Mouse (Mus musculus): Measurements from ENCODE around the gene Ndrg2. TPM values are rescaled to one million over a fixed set of nuclear protein-coding genes. Genes with fewer than 3 reads are reported as not detected.
"Not testable (repeated sequence)": the region's sequence is repeated elsewhere in the genome, so short reads cannot be mapped to it uniquely, and the experiment has no call there.

Gene Ndrg2
- polyA plus RNA-seq, 1 experiment from 2014 or later, result 429 TPM

GRCm38 (mm10) chr14:51930824-51931223 lies 16.9 kb upstream of the Ndrg2 start:
- no peaks in the 10 kb centered on the region for H3K36me3 ChIP-seq (ENCODE audit: control insufficient read depth, insufficient read depth, low read length)
- H3K9me3 ChIP-seq (ENCODE audit: control insufficient read depth, low read length), result no peaks in the 10 kb centered on the region
- WGBS, result 32% methylated on average over 5 of the region's 5 CpGs
- no peaks in the 10 kb centered on the region for H3K4me1 ChIP-seq (ENCODE audit: control insufficient read depth, insufficient read depth, low read depth, low read length)
- peak; percentile 82 for ATAC-seq
- H3K27me3 ChIP-seq (replicated peaks; ENCODE audit: control insufficient read depth, insufficient read depth, low read length), result no peaks in the 10 kb centered on the region
- no peak overlapping the region for H3K9ac ChIP-seq (ENCODE audit: low read depth, low read length)
- no peak overlapping the region for H3K4me2 ChIP-seq (ENCODE audit: low read length)
- peak overlapping the region; percentile 62 for H3K27ac ChIP-seq (ENCODE audit: low read depth, low read length)
- no peak overlapping the region for H3K4me3 ChIP-seq (ENCODE audit: low read length)

DNA sequence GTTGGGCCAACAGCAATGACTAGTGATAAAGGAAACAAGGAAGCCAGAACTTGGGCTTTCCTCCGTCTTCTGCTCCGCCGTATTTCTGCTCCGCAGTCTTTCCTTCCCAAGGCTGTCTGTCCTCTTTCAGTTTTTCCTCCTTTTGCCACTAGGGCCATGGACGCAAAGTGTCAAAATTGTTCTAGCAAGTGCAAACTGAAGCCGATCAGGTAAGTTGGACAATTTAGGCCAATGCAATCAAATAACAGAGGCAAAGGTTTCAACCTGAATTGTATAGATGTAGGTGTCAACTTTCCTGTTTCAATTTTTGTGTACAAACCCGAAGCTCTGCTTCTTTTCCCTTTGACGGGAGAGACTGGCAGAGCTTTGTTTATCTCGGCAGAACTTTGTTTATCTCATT lies 16.0 kb upstream of the Ndrg2 start:
- H3K27me3 ChIP-seq (replicated peaks; ENCODE audit: control insufficient read depth, insufficient read depth, low read length), result no peaks in the 10 kb centered on the region
- WGBS, result 69% methylated on average over 9 of the region's 9 CpGs
- H3K27ac ChIP-seq (ENCODE audit: low read depth, low read length), result peak overlapping the region; percentile 44
- no peaks in the 10 kb centered on the region for H3K36me3 ChIP-seq (ENCODE audit: control insufficient read depth, insufficient read depth, low read length)
- no peak overlapping the region for H3K4me3 ChIP-seq (ENCODE audit: low read length)
- ATAC-seq, result no peak
- H3K9me3 ChIP-seq (ENCODE audit: control insufficient read depth, low read length), result no peaks in the 10 kb centered on the region
- no peaks in the 10 kb centered on the region for H3K4me1 ChIP-seq (ENCODE audit: control insufficient read depth, insufficient read depth, low read depth, low read length)
- no peak overlapping the region for H3K9ac ChIP-seq (ENCODE audit: low read depth, low read length)
- no peak overlapping the region for H3K4me2 ChIP-seq (ENCODE audit: low read length)

GRCm38 (mm10) chr14:51929309-51929943 lies 15.5 kb upstream of the Ndrg2 start:
- ATAC-seq, result peak; percentile 83
- Histone ChIP-seq H3K4me2 (ENCODE audit: low read length) (no peak overlapping the region), H3K9me3 (ENCODE audit: control insufficient read depth, low read length) (no peaks in the 10 kb centered on the region)

GRCm38 (mm10) chr14:51926930-51927329 lies 13.0 kb upstream of the Ndrg2 start:
- not testable (repeated sequence) for H3K27ac ChIP-seq (ENCODE audit: low read depth, low read length); ATAC-seq; H3K4me2 ChIP-seq (ENCODE audit: low read length); H3K36me3 ChIP-seq (ENCODE audit: control insufficient read depth, insufficient read depth, low read length); H3K27me3 ChIP-seq (replicated peaks; ENCODE audit: control insufficient read depth, insufficient read depth, low read length); H3K4me1 ChIP-seq (ENCODE audit: control insufficient read depth, insufficient read depth, low read depth, low read length); H3K4me3 ChIP-seq (ENCODE audit: low read length); H3K9me3 ChIP-seq (ENCODE audit: control insufficient read depth, low read length); H3K9ac ChIP-seq (ENCODE audit: low read depth, low read length)
- 95% methylated on average over 11 of the region's 11 CpGs for WGBS

More at GRCm38 (mm10) chr14:51929309-51929943, 15.5 kb upstream of the Ndrg2 start:
- 62% methylated on average over 8 of the region's 8 CpGs for WGBS
- peak overlapping the region; percentile 49; the same call in 1 of the 2 replicates for H3K27ac ChIP-seq (ENCODE audit: low read depth, low read length)
- no peak overlapping the region for H3K9ac ChIP-seq (ENCODE audit: low read depth, low read length)
- H3K27me3 ChIP-seq (replicated peaks; ENCODE audit: control insufficient read depth, insufficient read depth, low read length), result no peaks in the 10 kb centered on the region
- no peak overlapping the region for H3K4me3 ChIP-seq (ENCODE audit: low read length)
- H3K36me3 ChIP-seq (ENCODE audit: control insufficient read depth, insufficient read depth, low read length), result no peaks in the 10 kb centered on the region
- no peaks in the 10 kb centered on the region for H3K4me1 ChIP-seq (ENCODE audit: control insufficient read depth, insufficient read depth, low read depth, low read length)

DNA sequence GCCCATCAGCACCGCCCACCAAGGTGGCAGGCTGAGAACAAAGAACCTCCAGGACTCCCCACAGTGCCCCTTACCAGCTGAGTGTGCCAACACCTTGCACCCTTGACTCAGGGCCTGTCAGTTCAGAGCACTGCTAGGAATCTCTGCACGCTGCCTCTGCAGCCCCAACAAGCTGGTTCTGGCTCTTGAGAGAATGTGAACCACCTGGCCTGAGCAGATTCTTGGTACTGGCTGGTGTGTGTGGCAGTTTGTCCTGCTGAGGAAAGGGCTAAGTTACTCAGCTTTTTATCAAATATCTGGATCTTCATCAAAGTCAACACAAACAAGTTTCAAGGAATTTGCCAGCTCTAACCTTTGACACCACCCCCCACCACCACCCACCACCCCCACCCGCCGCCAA lies 9.5 kb upstream of the Ndrg2 start:
- Histone ChIP-seq H3K4me1 (ENCODE audit: control insufficient read depth, insufficient read depth, low read depth, low read length) (no peaks in the 10 kb centered on the region), H3K4me3 (ENCODE audit: low read length) (no peak overlapping the region), H3K9ac (ENCODE audit: low read depth, low read length) (no peak overlapping the region), H3K27ac (ENCODE audit: low read depth, low read length) (no peak overlapping the region), H3K4me2 (ENCODE audit: low read length) (no peak overlapping the region), H3K27me3 (replicated peaks; ENCODE audit: control insufficient read depth, insufficient read depth, low read length) (no peaks in the 10 kb centered on the region), H3K9me3 (ENCODE audit: control insufficient read depth, low read length) (no peaks in the 10 kb centered on the region), H3K36me3 (ENCODE audit: control insufficient read depth, insufficient read depth, low read length) (no peaks in the 10 kb centered on the region)
- WGBS, result 80% methylated on average over 4 of the region's 4 CpGs
- ATAC-seq, result no peak

- Histone ChIP-seq H3K4me2 (ENCODE audit: low read length) (no peak overlapping the region), H3K9ac (ENCODE audit: low read depth, low read length) (no peak overlapping the region), H3K36me3 (ENCODE audit: control insufficient read depth, insufficient read depth, low read length) (no peaks in the 10 kb centered on the region), H3K4me1 (ENCODE audit: control insufficient read depth, insufficient read depth, low read depth, low read length) (no peaks in the 10 kb centered on the region), H3K4me3 (ENCODE audit: low read length) (no peak overlapping the region), H3K27ac (ENCODE audit: low read depth, low read length) (peak overlapping the region; percentile 15; the same call in 1 of the 2 replicates), H3K27me3 (replicated peaks; ENCODE audit: control insufficient read depth, insufficient read depth, low read length) (no peaks in the 10 kb centered on the region), H3K9me3 (ENCODE audit: control insufficient read depth, low read length) (no peaks in the 10 kb centered on the region)
- no peak for ATAC-seq
- 88% methylated on average over 2 of the region's 2 CpGs for WGBS
Measured at GRCm38 (mm10) chr14:51922910-51923309, 9.0 kb upstream of the Ndrg2 start.

DNA sequence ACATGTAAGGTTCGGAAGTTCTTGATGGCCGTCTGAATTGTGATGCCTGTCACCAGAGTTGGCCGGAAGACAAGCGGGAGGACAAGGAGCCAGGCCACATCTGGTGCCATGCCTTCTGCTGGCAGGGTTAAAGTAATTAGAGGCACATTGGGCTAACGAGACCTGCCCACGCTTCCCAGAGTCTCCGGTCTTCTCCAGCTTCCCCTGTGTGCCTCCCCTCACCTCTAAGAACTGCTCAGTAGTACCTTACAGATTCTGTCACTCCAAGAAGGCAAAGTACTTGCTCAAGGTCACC lies 8.6 kb upstream of the Ndrg2 start, which contains the start of gene Rnase13:
Rnase13 (minus strand) TSS at position 203 of the 295 bp plus-strand sequence.
- H3K27me3 ChIP-seq (replicated peaks; ENCODE audit: control insufficient read depth, insufficient read depth, low read length), result no peaks in the 10 kb centered on the region
- no peak for ATAC-seq
- no peak within 1 kb of the TSS for H3K9ac ChIP-seq (ENCODE audit: low read depth, low read length)
- no peak within 1 kb of the TSS for H3K4me2 ChIP-seq (ENCODE audit: low read length)
- H3K36me3 ChIP-seq (ENCODE audit: control insufficient read depth, insufficient read depth, low read length), result no peaks in the 10 kb centered on the region
- no peaks in the 10 kb centered on the region for H3K9me3 ChIP-seq (ENCODE audit: control insufficient read depth, low read length)
- no peaks in the 10 kb centered on the region for H3K4me1 ChIP-seq (ENCODE audit: control insufficient read depth, insufficient read depth, low read depth, low read length)
- WGBS, result 68% methylated on average over 7 of the region's 7 CpGs
- H3K4me3 ChIP-seq (ENCODE audit: low read length), result no peak within 1 kb of the TSS
- peak within 1 kb of the TSS; percentile 52 for H3K27ac ChIP-seq (ENCODE audit: low read depth, low read length)

GRCm38 (mm10) chr14:51921759-51922570 lies 8.0 kb upstream of the Ndrg2 start:
- no peaks in the 10 kb centered on the region for H3K4me1 ChIP-seq (ENCODE audit: control insufficient read depth, insufficient read depth, low read depth, low read length)
- H3K4me2 ChIP-seq (ENCODE audit: low read length), result no peak overlapping the region
- no peak overlapping the region for H3K4me3 ChIP-seq (ENCODE audit: low read length)
- no peak overlapping the region for H3K9ac ChIP-seq (ENCODE audit: low read depth, low read length)
- H3K36me3 ChIP-seq (ENCODE audit: control insufficient read depth, insufficient read depth, low read length), result no peaks in the 10 kb centered on the region
- H3K9me3 ChIP-seq (ENCODE audit: control insufficient read depth, low read length), result no peaks in the 10 kb centered on the region
- H3K27me3 ChIP-seq (replicated peaks; ENCODE audit: control insufficient read depth, insufficient read depth, low read length), result no peaks in the 10 kb centered on the region
- H3K27ac ChIP-seq (ENCODE audit: low read depth, low read length), result peak overlapping the region; percentile 52
- WGBS, result 72% methylated on average over 16 of the region's 16 CpGs
- ATAC-seq, result peak; percentile 93

DNA sequence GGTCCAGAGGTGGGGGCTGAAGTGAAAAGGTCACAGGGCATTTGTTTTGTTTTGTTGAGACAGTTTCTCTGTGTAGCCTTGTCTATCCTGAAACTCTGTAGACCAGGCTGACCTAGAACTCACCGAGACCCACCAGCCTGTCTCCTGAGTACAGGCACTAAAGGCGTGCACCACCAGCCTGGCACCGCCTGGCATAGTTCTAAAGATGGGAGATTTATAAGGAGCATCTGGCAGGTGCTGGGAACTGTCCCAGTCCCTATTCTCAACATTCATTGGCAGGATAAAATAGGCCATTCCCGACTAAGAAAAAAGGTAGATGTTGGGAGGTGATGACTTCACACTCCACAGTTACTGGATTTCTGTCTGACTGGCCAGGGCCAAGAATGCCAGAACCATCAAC lies 5.0 kb upstream of the Ndrg2 start:
- no peak overlapping the region for H3K4me3 ChIP-seq (ENCODE audit: low read length)
- no peaks in the 10 kb centered on the region for H3K9me3 ChIP-seq (ENCODE audit: control insufficient read depth, low read length)
- H3K36me3 ChIP-seq (ENCODE audit: control insufficient read depth, insufficient read depth, low read length), result no peaks in the 10 kb centered on the region
- no peak overlapping the region for H3K9ac ChIP-seq (ENCODE audit: low read depth, low read length)
- H3K4me1 ChIP-seq (ENCODE audit: control insufficient read depth, insufficient read depth, low read depth, low read length), result peaks cover 3% of the 10 kb centered on the region
- no peak overlapping the region for H3K27ac ChIP-seq (ENCODE audit: low read depth, low read length)
- 85% methylated on average over 4 of the region's 4 CpGs for WGBS
- ATAC-seq, result no peak
- no peak overlapping the region for H3K4me2 ChIP-seq (ENCODE audit: low read length)
- H3K27me3 ChIP-seq (replicated peaks; ENCODE audit: control insufficient read depth, insufficient read depth, low read length), result no peaks in the 10 kb centered on the region
